Mouse (Mus musculus) forebrain, embryonic 12.5 days (tissue): Measurements from ENCODE around the gene Rdh5. TPM values are rescaled to one million over a fixed set of nuclear protein-coding genes. Genes with fewer than 3 reads are reported as not detected.
A peak's percentile ranks its signal among the peaks of the same experiment; 100 is the strongest.

Source experiments
- ATAC-seq: fragments of 200-750 bp; cut with Nextera tagmentation; 2 replicates; pipeline ENCODE4 v1.8.0; 2017; ENCODE audit warnings: moderate TSS enrichment; ENCODE audit not compliant: low FRiP score
- H3K27ac ChIP-seq: fragments of 300-500 bp; sonication (generic); 2 replicates; pipeline ENCODE4 v1.5.1; 2016; ENCODE audit warnings: mild to moderate bottlenecking
- H3K27me3 ChIP-seq: fragments of 300-500 bp; sonication (generic); 2 replicates; pipeline ENCODE4 v1.6.1; 2016; ENCODE audit warnings: mild to moderate bottlenecking
- H3K36me3 ChIP-seq: fragments of 300-500 bp; sonication (generic); replicated peaks from 2 replicates; pipeline ENCODE4 v1.6.1; 2016; ENCODE audit warnings: mild to moderate bottlenecking
- H3K4me1 ChIP-seq: fragments of 300-500 bp; sonication (generic); 2 replicates; pipeline ENCODE4 v1.6.1; 2016
- H3K4me2 ChIP-seq: fragments of 300-500 bp; sonication (generic); 2 replicates; pipeline ENCODE4 v1.6.1; 2016; ENCODE audit warnings: mild to moderate bottlenecking, moderate library complexity
- H3K4me3 ChIP-seq: fragments of 300-500 bp; sonication (generic); replicated peaks from 2 replicates; pipeline ENCODE4 v1.5.1; 2016; ENCODE audit warnings: mild to moderate bottlenecking
- H3K9ac ChIP-seq: fragments of 300-500 bp; sonication (generic); 2 replicates; pipeline ENCODE4 v1.6.1; 2016; ENCODE audit warnings: mild to moderate bottlenecking
- H3K9me3 ChIP-seq: fragments of 300-500 bp; sonication (generic); 2 replicates; pipeline ENCODE4 v1.6.1; 2016
- WGBS: fragments of 180-500 bp; shearing (Covaris S2); methylation state at CpG from one replicate; pipeline ENCODE4 v1.1.7; 2016; 5-methylcytosine and 5-hydroxymethylcytosine counted together
- polyA plus RNA-seq: library from polyadenylated mRNA; unstranded; fragments of >200 nt; fragmentation: Nextera tagmentation; extraction: Ambion mirVana; gene quantifications from 2 replicates; pipeline ENCODE4 v1.2.1, GENCODE M21; 2016

Rdh5 gene
- polyA plus RNA-seq, 1 experiment from 2014 or later: 13.3 TPM

- H3K9me3 ChIP-seq: no peaks in the 10 kb centered on the region
- ATAC-seq: no peak
- 83% methylated on average over 4 of the region's 4 CpGs for WGBS
- peaks cover 9% of the 10 kb centered on the region for H3K36me3 ChIP-seq
- H3K27ac ChIP-seq: no peak overlapping the region
- H3K9ac ChIP-seq: no peak overlapping the region
- no peak overlapping the region for H3K4me3 ChIP-seq
- no peak overlapping the region for H3K4me2 ChIP-seq
- H3K4me1 ChIP-seq: peaks cover 22% of the 10 kb centered on the region
- peaks cover 14% of the 10 kb centered on the region for H3K27me3 ChIP-seq
Observed at GRCm38 (mm10) chr10:128912791-128913190, 9.9 kb downstream of the Rdh5 start.

- no peak overlapping the region for H3K4me2 ChIP-seq
- H3K27me3 ChIP-seq: peaks cover 14% of the 10 kb centered on the region
- H3K4me3 ChIP-seq: no peak overlapping the region
- 84% methylated on average over 4 of the region's 4 CpGs for WGBS
- H3K9ac ChIP-seq: no peak overlapping the region
- H3K4me1 ChIP-seq: peaks cover 22% of the 10 kb centered on the region
- peaks cover 4% of the 10 kb centered on the region for H3K36me3 ChIP-seq
- H3K9me3 ChIP-seq: no peaks in the 10 kb centered on the region
- ATAC-seq: no peak
- no peak overlapping the region for H3K27ac ChIP-seq
Observed at GRCm38 (mm10) chr10:128912268-128912667, 10.4 kb downstream of the Rdh5 start.

GRCm38 (mm10) chr10:128911430-128911829 lies 11.3 kb downstream of the Rdh5 start:
- no peak overlapping the region for H3K27ac ChIP-seq
- H3K9me3 ChIP-seq: no peaks in the 10 kb centered on the region
- peaks cover 14% of the 10 kb centered on the region for H3K27me3 ChIP-seq
- H3K36me3 ChIP-seq: peaks cover 3% of the 10 kb centered on the region
- no peak overlapping the region for H3K4me3 ChIP-seq
- ATAC-seq: no peak
- H3K4me2 ChIP-seq: 0 out of 2 replicates have a peak overlapping the region, but pooled peaks have one; percentile 84
- no peak overlapping the region for H3K9ac ChIP-seq
- WGBS: 95% methylated on average over 6 of the region's 6 CpGs
- H3K4me1 ChIP-seq: peaks cover 22% of the 10 kb centered on the region

- H3K27me3 ChIP-seq: peaks cover 14% of the 10 kb centered on the region
- peak overlapping the region; percentile 85 for H3K9ac ChIP-seq
- peak overlapping the region; percentile 81 for H3K4me3 ChIP-seq
- WGBS: 4% methylated on average over 57 of the region's 66 CpGs
- peak overlapping the region; percentile 42; the same call in 1 of the 2 replicates for H3K27ac ChIP-seq
- H3K9me3 ChIP-seq: no peaks in the 10 kb centered on the region
- H3K36me3 ChIP-seq: peaks cover 3% of the 10 kb centered on the region
- peak; percentile 50 for ATAC-seq
- H3K4me2 ChIP-seq: peak overlapping the region; percentile 84
- peaks cover 22% of the 10 kb centered on the region for H3K4me1 ChIP-seq
Observed at GRCm38 (mm10) chr10:128910066-128910841, 12.4 kb downstream of the Rdh5 start.

- no peaks in the 10 kb centered on the region for H3K9me3 ChIP-seq
- under 1% methylated on average over 35 of the region's 41 CpGs for WGBS
- ATAC-seq: peak; percentile 73
- H3K27me3 ChIP-seq: peaks cover 14% of the 10 kb centered on the region
- peak overlapping the region; percentile 81 for H3K4me3 ChIP-seq
- peak overlapping the region; percentile 84 for H3K4me2 ChIP-seq
- peaks cover 3% of the 10 kb centered on the region for H3K36me3 ChIP-seq
- H3K9ac ChIP-seq: peak overlapping the region; percentile 85
- peaks cover 22% of the 10 kb centered on the region for H3K4me1 ChIP-seq
- peak overlapping the region; percentile 42; the same call in 1 of the 2 replicates for H3K27ac ChIP-seq
Observed at GRCm38 (mm10) chr10:128909567-128910028, 13.1 kb downstream of the Rdh5 start.

- Histone ChIP-seq H3K4me2 (peak overlapping the region; percentile 84), H3K27ac (0 out of 2 replicates have a peak overlapping the region, but pooled peaks have one; percentile 5), H3K9me3 (no peaks in the 10 kb centered on the region), H3K9ac (peak overlapping the region; percentile 85), H3K36me3 (peaks cover 3% of the 10 kb centered on the region), H3K4me3 (peak overlapping the region; percentile 81), H3K27me3 (peaks cover 14% of the 10 kb centered on the region), H3K4me1 (peaks cover 22% of the 10 kb centered on the region)
- 62% methylated on average over 13 of the region's 13 CpGs for WGBS
- ATAC-seq: no peak
Observed at GRCm38 (mm10) chr10:128908778-128909448, 13.8 kb downstream of the Rdh5 start.

- no peak overlapping the region for H3K9ac ChIP-seq
- peaks cover 10% of the 10 kb centered on the region for H3K4me1 ChIP-seq
- H3K9me3 ChIP-seq: no peaks in the 10 kb centered on the region
- WGBS: 76% methylated on average over 5 of the region's 5 CpGs
- no peaks in the 10 kb centered on the region for H3K36me3 ChIP-seq
- H3K27me3 ChIP-seq: peaks cover 14% of the 10 kb centered on the region
- no peak overlapping the region for H3K4me3 ChIP-seq
- ATAC-seq: no peak
- no peak overlapping the region for H3K4me2 ChIP-seq
- no peak overlapping the region for H3K27ac ChIP-seq
Observed at GRCm38 (mm10) chr10:128904812-128905211, 17.9 kb downstream of the Rdh5 start.

GRCm38 (mm10) chr10:128902409-128902988 lies 20.2 kb downstream of the Rdh5 start:
- no peak overlapping the region for H3K4me3 ChIP-seq
- H3K4me1 ChIP-seq: no peaks in the 10 kb centered on the region
- H3K9me3 ChIP-seq: no peaks in the 10 kb centered on the region
- no peak overlapping the region for H3K4me2 ChIP-seq
- H3K27ac ChIP-seq: no peak overlapping the region
- 76% methylated on average over 3 of the region's 3 CpGs for WGBS
- no peaks in the 10 kb centered on the region for H3K36me3 ChIP-seq
- no peak for ATAC-seq
- H3K27me3 ChIP-seq: peaks cover 3% of the 10 kb centered on the region; the same call in 1 of the 2 replicates
- no peak overlapping the region for H3K9ac ChIP-seq

GRCm38 (mm10) chr10:128901409-128901808 lies 21.3 kb downstream of the Rdh5 start:
- ATAC-seq: no peak
- no peak overlapping the region for H3K9ac ChIP-seq
- H3K4me3 ChIP-seq: no peak overlapping the region
- H3K27ac ChIP-seq: no peak overlapping the region
- H3K4me1 ChIP-seq: peaks cover under 1% of the 10 kb centered on the region; the same call in 1 of the 2 replicates
- no peaks in the 10 kb centered on the region for H3K36me3 ChIP-seq
- H3K27me3 ChIP-seq: peaks cover 11% of the 10 kb centered on the region
- H3K9me3 ChIP-seq: no peaks in the 10 kb centered on the region
- H3K4me2 ChIP-seq: no peak overlapping the region
- 83% methylated on average over 1 of the region's 1 CpGs for WGBS

- H3K9me3 ChIP-seq: no peaks in the 10 kb centered on the region
- no peak for ATAC-seq
- peaks cover 18% of the 10 kb centered on the region for H3K27me3 ChIP-seq
- peaks cover 7% of the 10 kb centered on the region; the same call in 1 of the 2 replicates for H3K4me1 ChIP-seq
- 81% methylated on average over 3 of the region's 3 CpGs for WGBS
- H3K36me3 ChIP-seq: no peaks in the 10 kb centered on the region
- H3K4me2 ChIP-seq: no peak within 1 kb of the TSS
- H3K27ac ChIP-seq: no peak within 1 kb of the TSS
- H3K4me3 ChIP-seq: no peak within 1 kb of the TSS
- no peak within 1 kb of the TSS for H3K9ac ChIP-seq
Observed at GRCm38 (mm10) chr10:128900698-128901097, 22.0 kb downstream of the Rdh5 start, which contains the start of gene Cd63. Gene Cd63, plus strand, starts transcription at chr10:128900989.

GRCm38 (mm10) chr10:128899759-128900490 lies 22.8 kb downstream of the Rdh5 start:
- Histone ChIP-seq H3K4me2 (no peak overlapping the region), H3K9ac (no peak overlapping the region), H3K9me3 (no peaks in the 10 kb centered on the region), H3K4me3 (no peak overlapping the region), H3K36me3 (no peaks in the 10 kb centered on the region), H3K4me1 (peaks cover 9% of the 10 kb centered on the region; the same call in 1 of the 2 replicates), H3K27ac (no peak overlapping the region), H3K27me3 (peaks cover 19% of the 10 kb centered on the region)
- no peak for ATAC-seq
- 82% methylated on average over 6 of the region's 6 CpGs for WGBS
